Mouse (Mus musculus) right cerebral cortex, postnatal 10 days (tissue): ENCODE data around the gene Rgl3.

Source experiments
- DNase-seq, 2 experiments: peaks; one replicate each; pipeline ENCODE4 v3.0.0; 2021; ENCODE audit warnings: low spot score in 2 of 2

The Rgl3 gene

GRCm38 (mm10) chr9:21948790-21949189 is 40.5 kb downstream of the Rgl3 start:
- DNase-seq, result peak in 1 of 2 experiments; percentile 70

GRCm38 (mm10) chr9:21948146-21948545 is 41.1 kb downstream of the Rgl3 start:
- no peak for DNase-seq

GRCm38 (mm10) chr9:21947540-21948130 is 41.6 kb downstream of the Rgl3 start:
- peak in 1 of 2 experiments; percentile 35 for DNase-seq

GRCm38 (mm10) chr9:21944267-21944666 is 45.0 kb downstream of the Rgl3 start:
- peak in 1 of 2 experiments; percentile 36 for DNase-seq

- DNase-seq, result no peak
Observed at GRCm38 (mm10) chr9:21943638-21944037, 45.6 kb downstream of the Rgl3 start.

GRCm38 (mm10) chr9:21943046-21943445 is 46.2 kb downstream of the Rgl3 start:
- DNase-seq, result no peak

GRCm38 (mm10) chr9:21938234-21938855 is 50.9 kb downstream of the Rgl3 start:
- peak in 1 of 2 experiments; percentile 53 for DNase-seq

- peak in 1 of 2 experiments; percentile 62 for DNase-seq
Observed at GRCm38 (mm10) chr9:21937711-21938175, 51.5 kb downstream of the Rgl3 start.

- peak; percentile 99 for DNase-seq
Observed at GRCm38 (mm10) chr9:21936692-21937570, 52.3 kb downstream of the Rgl3 start, which contains the start of gene Plppr2. TSS of gene Plppr2 (plus strand) at chr9:21937033.

GRCm38 (mm10) chr9:21935466-21936131 is 53.6 kb downstream of the Rgl3 start:
- no peak for DNase-seq

- DNase-seq, result no peak
Observed at GRCm38 (mm10) chr9:21934021-21934420, 55.2 kb downstream of the Rgl3 start.

GRCm38 (mm10) chr9:21932445-21933137 is 56.7 kb downstream of the Rgl3 start:
- DNase-seq, result no peak

GRCm38 (mm10) chr9:21932006-21932405 is 57.2 kb downstream of the Rgl3 start:
- no peak for DNase-seq

- no peak for DNase-seq
Observed at GRCm38 (mm10) chr9:21929208-21929607, 60.0 kb downstream of the Rgl3 start.

GRCm38 (mm10) chr9:21927208-21927753 is 62.0 kb downstream of the Rgl3 start, which contains the start of the genes Ccdc159 and Tmem205:
TSS of gene Ccdc159 (plus strand) at chr9:21927471.
TSS of gene Tmem205 (minus strand) at chr9:21927556.
- peak; percentile 95 to 97 for DNase-seq

GRCm38 (mm10) chr9:21926784-21927183 is 62.5 kb downstream of the Rgl3 start:
- DNase-seq, result no peak

- DNase-seq, result no peak
Observed at GRCm38 (mm10) chr9:21926155-21926554, 63.1 kb downstream of the Rgl3 start.

GRCm38 (mm10) chr9:21925506-21925905 is 63.7 kb downstream of the Rgl3 start:
- DNase-seq, result no peak

- no peak for DNase-seq
Observed at GRCm38 (mm10) chr9:21925034-21925433, 64.2 kb downstream of the Rgl3 start.

GRCm38 (mm10) chr9:21924099-21924493 is 65.2 kb downstream of the Rgl3 start:
- DNase-seq, result no peak
